Comparison of ENCODE assay signal across 14 mouse cellular contexts in the genomic region with DNA sequence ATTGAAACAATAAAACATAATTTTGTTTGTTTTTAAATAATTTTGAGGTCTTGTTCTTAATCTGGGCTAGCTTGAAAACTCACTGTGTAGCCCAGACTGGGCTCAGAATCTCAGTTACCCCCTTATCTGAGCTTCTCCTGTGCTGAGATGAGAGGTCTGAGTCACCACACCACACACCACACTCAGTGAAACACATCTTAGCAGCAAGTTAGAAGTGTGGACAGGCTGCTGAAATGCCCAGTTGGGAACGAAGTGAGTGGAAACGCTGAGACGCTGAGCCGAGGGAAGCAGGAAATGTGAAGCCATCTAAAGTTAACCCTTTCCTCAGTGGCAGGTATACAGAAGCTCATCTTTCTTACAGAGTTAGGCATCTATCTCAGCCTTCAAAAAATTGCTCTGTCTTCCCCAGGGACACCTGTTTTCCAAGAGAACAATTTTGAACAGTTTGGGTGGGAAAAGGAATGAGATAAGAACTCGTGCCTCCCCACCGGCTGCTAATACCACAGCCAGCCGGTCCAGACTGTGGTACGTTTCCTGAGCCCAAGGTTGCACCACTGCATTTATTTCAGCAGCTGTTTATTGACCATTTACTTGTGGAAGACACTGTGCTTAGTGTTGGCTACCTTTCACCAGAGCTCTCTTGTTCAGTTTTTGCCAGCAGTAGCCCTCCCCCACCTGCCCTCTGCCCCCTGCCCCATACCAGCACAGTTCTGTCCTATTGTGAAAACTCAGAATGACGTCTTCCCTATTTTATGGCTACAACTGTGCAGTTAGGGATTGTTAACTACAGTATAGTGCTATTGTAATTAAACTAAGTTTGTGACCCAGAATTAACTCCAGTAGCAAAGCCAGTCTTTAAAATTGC. TPM values are rescaled to one million over a fixed set of nuclear protein-coding genes. Genes with fewer than 3 reads are reported as not detected.
A peak's percentile ranks its signal among the peaks of the same experiment; 100 is the strongest.
DNase-seq lines count a peak whose midpoint lies in the region; ATAC-seq and TF ChIP-seq lines count a peak whose summit lies in the region.
"Had no signal": no experiment of that assay in that cellular context is flagged by ENCODE, and none has a peak within 500 bp of the region (broad histone marks: within the 10 kb centered on the region; RNA-seq: fewer than 3 reads in every experiment).

No protein-coding gene starts in this region.

- no peaks in the 10 kb centered on the region for H3K4me1 ChIP-seq in embryonic facial prominence, embryonic 11.5 days (ENCODE audit: control insufficient read depth, insufficient read depth, low read length)
- H3K4me1 ChIP-seq in embryonic facial prominence, embryonic 10.5 days = peaks cover 25% of the 10 kb centered on the region
- 0 out of 2 replicates have a peak, but pooled peaks cover 7% of the 10 kb centered on the region for H3K4me1 ChIP-seq in stomach, embryonic 15.5 days
- no peaks in the 10 kb centered on the region for H3K4me1 ChIP-seq in stomach, postnatal 0 days (replicated peaks; ENCODE audit: control insufficient read depth, insufficient read depth)
- H3K4me1 ChIP-seq in liver, embryonic 12.5 days = peaks cover 15% of the 10 kb centered on the region

- no peaks in the 10 kb centered on the region for H3K27me3 ChIP-seq in embryonic facial prominence, embryonic 11.5 days (ENCODE audit: control insufficient read depth, insufficient read depth, low read length)
- no peaks in the 10 kb centered on the region for H3K27me3 ChIP-seq in embryonic facial prominence, embryonic 10.5 days (replicated peaks; ENCODE audit: low read depth, poor library complexity, severe bottlenecking)
- no peaks in the 10 kb centered on the region for H3K27me3 ChIP-seq in stomach, embryonic 15.5 days (replicated peaks)
- H3K27me3 ChIP-seq in stomach, postnatal 0 days (ENCODE audit: control insufficient read depth, insufficient read depth, low read length) = no peaks in the 10 kb centered on the region
- no peaks in the 10 kb centered on the region for H3K27me3 ChIP-seq in liver, embryonic 12.5 days (replicated peaks)

- H3K36me3 ChIP-seq in embryonic facial prominence, embryonic 11.5 days (replicated peaks; ENCODE audit: control insufficient read depth, insufficient read depth, low read depth, low read length) = no peaks in the 10 kb centered on the region
- peaks cover 5% of the 10 kb centered on the region for H3K36me3 ChIP-seq in embryonic facial prominence, embryonic 10.5 days (replicated peaks)
- no peaks in the 10 kb centered on the region for H3K36me3 ChIP-seq in stomach, embryonic 15.5 days
- H3K36me3 ChIP-seq in stomach, postnatal 0 days (ENCODE audit: control insufficient read depth, insufficient read depth, low read length) = no peaks in the 10 kb centered on the region
- peaks cover 3% of the 10 kb centered on the region; the same call in 1 of the 2 replicates for H3K36me3 ChIP-seq in liver, embryonic 12.5 days

- 24% methylated on average over 9 of the region's 9 CpGs for WGBS in embryonic facial prominence, embryonic 11.5 days
- WGBS in embryonic facial prominence, embryonic 10.5 days = 29% methylated on average over 9 of the region's 9 CpGs
- 26% methylated on average over 9 of the region's 9 CpGs for WGBS in stomach, embryonic 15.5 days
- 46% methylated on average over 9 of the region's 9 CpGs for WGBS in stomach, postnatal 0 days
- WGBS in liver, embryonic 12.5 days (ENCODE audit: insufficient replicate concordance) = 18% methylated on average over 9 of the region's 9 CpGs

- no peak overlapping the region for H3K4me2 ChIP-seq in embryonic facial prominence, embryonic 11.5 days (ENCODE audit: low read depth, low read length)
- H3K4me2 ChIP-seq in stomach, embryonic 15.5 days = no peak overlapping the region
- H3K4me2 ChIP-seq in stomach, postnatal 0 days (replicated peaks; ENCODE audit: low read depth) = no peak overlapping the region
- peak overlapping the region; percentile 20; the same call in 1 of the 2 replicates for H3K4me2 ChIP-seq in liver, embryonic 12.5 days

- H3K4me3 ChIP-seq in embryonic facial prominence, embryonic 11.5 days (ENCODE audit: low read depth, low read length) = no peak overlapping the region
- H3K4me3 ChIP-seq in embryonic facial prominence, embryonic 10.5 days = no peak overlapping the region
- no peak overlapping the region for H3K4me3 ChIP-seq in stomach, embryonic 15.5 days (replicated peaks)
- H3K4me3 ChIP-seq in stomach, postnatal 0 days (ENCODE audit: low read depth, low read length) = no peak overlapping the region
- H3K4me3 ChIP-seq in liver, embryonic 12.5 days = no peak overlapping the region
- H3K4me3 ChIP-seq: erythroblast, embryonic 14.5 days; gastrocnemius, adult 2 months; midbrain, embryonic 10.5 days had no signal

- H3K9me3 ChIP-seq in embryonic facial prominence, embryonic 11.5 days (replicated peaks; ENCODE audit: control insufficient read depth, low read length) = no peaks in the 10 kb centered on the region
- H3K9me3 ChIP-seq in embryonic facial prominence, embryonic 10.5 days = no peaks in the 10 kb centered on the region
- H3K9me3 ChIP-seq in stomach, embryonic 15.5 days = no peaks in the 10 kb centered on the region
- no peaks in the 10 kb centered on the region for H3K9me3 ChIP-seq in stomach, postnatal 0 days (ENCODE audit: control insufficient read depth, low read length)
- no peaks in the 10 kb centered on the region for H3K9me3 ChIP-seq in liver, embryonic 12.5 days (replicated peaks)
- H3K9me3 ChIP-seq: midbrain, embryonic 10.5 days had no signal

- ATAC-seq in embryonic facial prominence, embryonic 11.5 days (replicated peaks; ENCODE audit: insufficient number of reproducible peaks, low FRiP score, low TSS enrichment, low read depth) = no peak
- peak; percentile 39; the same call in 1 of the 2 replicates for ATAC-seq in stomach, embryonic 15.5 days (ENCODE audit: insufficient read depth, low FRiP score, low read depth)
- ATAC-seq in stomach, postnatal 0 days (ENCODE audit: low FRiP score, low TSS enrichment) = no peak
- peak; percentile 54 for ATAC-seq in liver, embryonic 12.5 days
- ATAC-seq in inflammation-experienced regulatory T-cells, adult 6 months = no peak

- no peak for TF ChIP-seq CTCF in stomach, postnatal 0 days (IDR thresholded peaks at IDR 0.05; ENCODE audit: low read depth)

- DNase-seq in embryonic facial prominence, embryonic 11.5 days (ENCODE audit: low spot score) = peak; percentile 9
- DNase-seq in embryonic facial prominence, embryonic 10.5 days (ENCODE audit: low spot score) = no peak
- no peak for DNase-seq in stomach, postnatal 0 days (ENCODE audit: low spot score)
- DNase-seq in left cerebral cortex, adult 8-10 months (ENCODE audit: low spot score in 2 of 2) = no peak
- DNase-seq in cerebellum, postnatal 25 days = no peak
- DNase-seq: adrenal gland, postnatal 25 days; cerebellum, adult 2 months; gastrocnemius, adult 2 months; left cerebral cortex, postnatal 4 days had no signal

- no peak overlapping the region for H3K27ac ChIP-seq in embryonic facial prominence, embryonic 11.5 days (replicated peaks; ENCODE audit: low read depth, low read length)
- H3K27ac ChIP-seq in embryonic facial prominence, embryonic 10.5 days (replicated peaks) = no peak overlapping the region
- no peak overlapping the region for H3K27ac ChIP-seq in stomach, embryonic 15.5 days
- no peak overlapping the region for H3K27ac ChIP-seq in stomach, postnatal 0 days (replicated peaks)
- H3K27ac ChIP-seq in liver, embryonic 12.5 days = 0 out of 2 replicates have a peak overlapping the region, but pooled peaks have one; percentile 25
- H3K27ac ChIP-seq: gastrocnemius, adult 2 months; midbrain, embryonic 10.5 days had no signal

- H3K9ac ChIP-seq in embryonic facial prominence, embryonic 11.5 days (replicated peaks; ENCODE audit: low read length) = no peak overlapping the region
- H3K9ac ChIP-seq in stomach, embryonic 15.5 days = no peak overlapping the region
- no peak overlapping the region for H3K9ac ChIP-seq in stomach, postnatal 0 days (ENCODE audit: low read length)
- no peak overlapping the region for H3K9ac ChIP-seq in liver, embryonic 12.5 days

- TF ChIP-seq EP300 in stomach, postnatal 0 days (optimal IDR thresholded peaks at IDR 0.05) = no peak

RNA-seq across cellular contexts. Expression of gene Tbca, which starts 17.8 kb away (rescaled TPM):
- 295 and 304 TPM in 2 replicates for polyA plus RNA-seq in embryonic facial prominence, embryonic 11.5 days (2014; fragmentation: Nextera tagmentation; extraction: Ambion mirVana)
- 289 and 292 TPM in 2 replicates for polyA plus RNA-seq in embryonic facial prominence, embryonic 10.5 days (2016; fragmentation: Nextera tagmentation; extraction: Ambion mirVana)
- polyA plus RNA-seq in stomach, embryonic 15.5 days (2015; fragmentation: Nextera tagmentation; extraction: Ambion mirVana) = 242 and 245 TPM in 2 replicates
- polyA plus RNA-seq in stomach, postnatal 0 days (2015; fragmentation: Nextera tagmentation; extraction: Ambion mirVana) = 211 and 217 TPM in 2 replicates
- 127 and 129 TPM in 2 replicates for polyA plus RNA-seq in liver, embryonic 12.5 days (2016; fragmentation: Nextera tagmentation; extraction: Ambion mirVana)
- total RNA-seq in left cerebral cortex, adult 8-10 months (2022) = 100 to 1,000 TPM; 125 to 134 (median 128) TPM
- 100 to 1,000 TPM; 229 to 298 (median 264) TPM for polyA plus RNA-seq in inflammation-experienced regulatory T-cells, adult 6 months (2017; shearing (Covaris generic))

Comparison
In these comparisons a context has a peak if more than half of its experiments do, and no peak if none do; other contexts are left out.
1. ATAC-seq: peak in stomach, embryonic 15.5 days (single experiment) and liver, embryonic 12.5 days (single experiment); none in embryonic facial prominence, embryonic 11.5 days (single experiment), stomach, postnatal 0 days (single experiment) and inflammation-experienced regulatory T-cells, adult 6 months (single experiment).